Mouse (Mus musculus): ENCODE results near the gene Myo5a. TPM values are rescaled to one million over a fixed set of nuclear protein-coding genes. Genes with fewer than 3 reads are reported as not detected.
A peak's percentile ranks its signal among the peaks of the same experiment; 100 is the strongest.

Myo5a gene
- 14.8 and 16.1 TPM in 2 replicates for polyA plus RNA-seq (2015; fragmentation: Nextera tagmentation; extraction: Ambion mirVana)

DNA sequence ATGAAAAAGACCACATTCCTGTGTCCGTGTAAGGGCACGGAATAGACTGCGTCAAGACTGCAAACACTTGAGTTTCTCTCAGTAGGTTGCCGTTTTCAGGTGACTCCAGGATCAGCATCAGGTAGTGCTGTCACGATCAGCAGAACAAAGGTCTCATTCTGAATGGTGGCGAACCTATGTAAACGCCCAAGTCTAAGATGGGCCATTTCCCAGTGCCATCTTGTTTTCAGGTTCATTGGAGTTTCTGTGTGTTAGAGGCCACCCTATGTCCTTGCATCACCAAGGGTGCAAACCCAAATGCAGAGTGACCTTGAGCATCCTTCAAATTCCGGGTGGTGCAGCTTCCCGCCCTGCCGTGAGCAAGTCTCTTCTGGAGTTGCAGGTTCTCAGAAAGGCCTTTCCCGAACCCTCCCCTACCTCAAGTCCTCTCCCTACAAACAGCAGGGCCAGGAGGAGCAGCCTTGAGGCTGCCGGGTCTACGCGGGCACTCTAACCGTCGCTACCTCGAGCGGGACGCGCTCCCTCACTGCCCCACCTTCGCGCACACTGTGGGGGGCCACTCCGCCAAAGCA lies at the start of gene Myo5a:
Myo5a (plus strand) TSS at position 559 of the 572 bp plus-strand sequence.
- H3K36me3 ChIP-seq: no peaks in the 10 kb centered on the region
- H3K4me1 ChIP-seq: peaks cover 12% of the 10 kb centered on the region
- ATAC-seq (replicated peaks; ENCODE audit: low FRiP score): no peak; the same call in 1 of the 2 replicates
- peak within 1 kb of the TSS; percentile 93 for H3K4me3 ChIP-seq (replicated peaks)
- no peaks in the 10 kb centered on the region for H3K9me3 ChIP-seq (replicated peaks)
- peak within 1 kb of the TSS; percentile 94 for H3K4me2 ChIP-seq
- peak within 1 kb of the TSS; percentile 75 for H3K9ac ChIP-seq
- 23% methylated on average over 23 of the region's 23 CpGs for WGBS
- H3K27me3 ChIP-seq: no peaks in the 10 kb centered on the region
- H3K27ac ChIP-seq: peak within 1 kb of the TSS; percentile 86

- Histone ChIP-seq H3K4me1 (no peaks in the 10 kb centered on the region), H3K4me2 (no peak overlapping the region), H3K27me3 (no peaks in the 10 kb centered on the region), H3K4me3 (replicated peaks) (no peak overlapping the region), H3K9me3 (replicated peaks) (no peaks in the 10 kb centered on the region), H3K36me3 (peaks cover 41% of the 10 kb centered on the region), H3K9ac (no peak overlapping the region), H3K27ac (no peak overlapping the region)
- WGBS: 90% methylated on average over 7 of the region's 7 CpGs
- no peak for ATAC-seq (replicated peaks; ENCODE audit: low FRiP score)
These were observed 48.3 kb upstream of the Myo5a start for GRCm38 (mm10) chr9:75022546-75022945.

- H3K27me3 ChIP-seq: no peaks in the 10 kb centered on the region
- H3K4me3 ChIP-seq (replicated peaks): no peak overlapping the region
- no peak overlapping the region for H3K4me2 ChIP-seq
- WGBS: 59% methylated on average over 5 of the region's 5 CpGs
- H3K9ac ChIP-seq: no peak overlapping the region
- H3K9me3 ChIP-seq (replicated peaks): no peaks in the 10 kb centered on the region
- no peaks in the 10 kb centered on the region for H3K4me1 ChIP-seq
- no peak for ATAC-seq (replicated peaks; ENCODE audit: low FRiP score)
- no peak overlapping the region for H3K27ac ChIP-seq
- H3K36me3 ChIP-seq: peaks cover 38% of the 10 kb centered on the region
These were observed 47.5 kb upstream of the Myo5a start for GRCm38 (mm10) chr9:75023150-75023894.

DNA sequence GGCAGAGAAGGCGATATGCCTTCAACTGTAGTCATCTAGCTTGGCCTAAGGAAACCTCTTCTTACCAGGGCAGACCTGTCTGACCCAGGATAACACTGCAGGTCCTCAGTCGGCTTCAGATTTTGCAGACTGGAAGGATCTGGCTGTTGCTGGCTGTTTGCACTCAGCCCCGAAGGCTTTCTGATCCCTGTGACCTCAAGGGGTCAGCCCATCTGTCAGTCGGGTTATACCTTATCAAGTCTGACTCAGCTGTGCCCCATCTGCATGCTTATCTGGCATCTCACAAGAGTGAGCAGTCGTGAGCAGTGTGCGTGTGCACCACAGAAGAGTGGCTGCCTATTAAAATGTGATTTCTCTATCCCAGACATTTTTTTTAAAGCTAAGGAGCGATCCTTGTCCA lies 46.7 kb upstream of the Myo5a start:
- WGBS: 48% methylated on average over 7 of the region's 7 CpGs
- Histone ChIP-seq H3K9me3 (replicated peaks) (no peaks in the 10 kb centered on the region), H3K4me2 (no peak overlapping the region), H3K4me1 (no peaks in the 10 kb centered on the region), H3K27me3 (no peaks in the 10 kb centered on the region), H3K9ac (no peak overlapping the region), H3K27ac (no peak overlapping the region), H3K4me3 (replicated peaks) (no peak overlapping the region), H3K36me3 (peaks cover 32% of the 10 kb centered on the region)
- no peak for ATAC-seq (replicated peaks; ENCODE audit: low FRiP score)

DNA sequence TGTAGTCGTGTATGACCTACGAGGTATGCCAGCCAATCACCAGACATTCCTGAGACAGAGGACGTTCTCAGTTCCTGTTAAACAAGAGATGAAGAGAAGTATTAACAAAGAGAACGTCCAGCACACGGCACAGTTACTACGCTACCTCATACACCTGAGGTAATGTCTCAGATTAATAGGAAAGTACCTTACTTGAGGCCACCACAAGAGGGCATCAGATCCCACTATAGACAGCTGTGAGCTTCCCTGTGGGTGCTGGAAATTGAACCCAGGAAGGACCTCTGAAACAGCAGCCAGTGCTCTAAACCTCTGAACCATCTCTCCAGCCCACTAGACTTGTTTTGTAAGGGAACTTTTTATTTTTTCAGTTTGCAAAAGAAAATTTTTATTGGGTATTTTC lies 45.1 kb upstream of the Myo5a start:
- 77% methylated on average over 6 of the region's 6 CpGs for WGBS
- no peaks in the 10 kb centered on the region for H3K27me3 ChIP-seq
- H3K27ac ChIP-seq: no peak overlapping the region
- H3K4me2 ChIP-seq: no peak overlapping the region
- no peaks in the 10 kb centered on the region for H3K9me3 ChIP-seq (replicated peaks)
- H3K4me3 ChIP-seq (replicated peaks): no peak overlapping the region
- no peak for ATAC-seq (replicated peaks; ENCODE audit: low FRiP score)
- no peaks in the 10 kb centered on the region for H3K4me1 ChIP-seq
- H3K36me3 ChIP-seq: peaks cover 16% of the 10 kb centered on the region
- no peak overlapping the region for H3K9ac ChIP-seq

DNA sequence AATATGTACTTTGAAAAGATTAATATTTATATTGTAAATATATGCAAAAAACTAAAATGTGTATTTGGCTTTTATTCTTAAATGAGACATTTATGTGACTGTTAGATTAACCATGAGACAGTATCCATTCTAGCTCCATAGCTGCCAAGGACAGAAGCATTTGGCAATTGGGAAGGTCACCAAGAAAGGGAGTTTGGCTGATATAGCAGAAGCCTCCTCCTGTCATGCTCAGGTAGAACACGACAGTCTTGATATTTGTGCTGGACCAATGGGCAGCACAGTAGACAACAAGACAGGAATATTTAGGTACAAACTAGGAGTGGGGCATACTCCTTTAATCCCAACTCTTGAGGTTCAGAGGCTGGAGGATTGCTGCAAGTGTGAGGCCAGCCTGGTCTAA lies 38.4 kb upstream of the Myo5a start:
- no peaks in the 10 kb centered on the region for H3K27me3 ChIP-seq
- ATAC-seq (replicated peaks; ENCODE audit: low FRiP score): no peak
- 87% methylated on average over 1 of the region's 1 CpGs for WGBS
- no peaks in the 10 kb centered on the region for H3K9me3 ChIP-seq (replicated peaks)
- no peak overlapping the region for H3K9ac ChIP-seq
- H3K4me1 ChIP-seq: no peaks in the 10 kb centered on the region
- peaks cover 6% of the 10 kb centered on the region; the same call in 1 of the 2 replicates for H3K36me3 ChIP-seq
- no peak overlapping the region for H3K4me2 ChIP-seq
- H3K4me3 ChIP-seq (replicated peaks): no peak overlapping the region
- no peak overlapping the region for H3K27ac ChIP-seq

GRCm38 (mm10) chr9:75033141-75033540 lies 37.7 kb upstream of the Myo5a start:
- Histone ChIP-seq H3K4me1 (no peaks in the 10 kb centered on the region), H3K4me3 (replicated peaks) (no peak overlapping the region), H3K36me3 (peaks cover 6% of the 10 kb centered on the region; the same call in 1 of the 2 replicates), H3K9me3 (replicated peaks) (no peaks in the 10 kb centered on the region), H3K27ac (no peak overlapping the region), H3K4me2 (no peak overlapping the region), H3K9ac (no peak overlapping the region), H3K27me3 (no peaks in the 10 kb centered on the region)
- no peak for ATAC-seq (replicated peaks; ENCODE audit: low FRiP score)
- WGBS: 64% methylated on average over 7 of the region's 7 CpGs

- Histone ChIP-seq H3K4me2 (no peak overlapping the region), H3K9me3 (replicated peaks) (no peaks in the 10 kb centered on the region), H3K4me1 (peaks cover 9% of the 10 kb centered on the region), H3K9ac (no peak overlapping the region), H3K36me3 (peaks cover 6% of the 10 kb centered on the region; the same call in 1 of the 2 replicates), H3K27ac (no peak overlapping the region), H3K27me3 (no peaks in the 10 kb centered on the region), H3K4me3 (replicated peaks) (no peak overlapping the region)
- no peak for ATAC-seq (replicated peaks; ENCODE audit: low FRiP score)
- 17% methylated on average over 1 of the region's 1 CpGs for WGBS
These were observed 36.1 kb upstream of the Myo5a start for GRCm38 (mm10) chr9:75034691-75035090.

DNA sequence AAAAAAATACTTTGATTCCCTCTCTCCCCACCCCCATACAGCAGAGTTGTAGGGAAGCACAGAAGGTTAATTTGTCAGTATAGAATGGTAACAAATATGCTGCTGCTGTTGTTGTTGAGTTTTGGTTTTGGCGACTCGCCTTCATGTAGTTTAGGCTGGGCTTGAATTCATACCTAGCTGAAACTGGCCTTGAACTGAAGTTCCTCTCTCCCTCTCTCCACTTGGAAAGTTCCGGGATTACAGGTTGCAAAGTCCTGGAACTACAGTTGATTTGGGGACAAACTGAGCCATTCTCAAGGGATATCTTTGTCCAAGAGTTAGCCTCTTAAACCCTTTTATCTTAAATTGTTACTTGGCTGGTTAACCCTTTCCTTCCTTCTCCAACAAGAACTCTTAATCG lies 34.9 kb upstream of the Myo5a start:
- Histone ChIP-seq H3K9me3 (replicated peaks) (no peaks in the 10 kb centered on the region), H3K4me3 (replicated peaks) (no peak overlapping the region), H3K27me3 (no peaks in the 10 kb centered on the region), H3K9ac (no peak overlapping the region), H3K4me1 (peaks cover 12% of the 10 kb centered on the region), H3K27ac (no peak overlapping the region), H3K36me3 (peaks cover 6% of the 10 kb centered on the region; the same call in 1 of the 2 replicates), H3K4me2 (no peak overlapping the region)
- no peak for ATAC-seq (replicated peaks; ENCODE audit: low FRiP score)
- 68% methylated on average over 4 of the region's 4 CpGs for WGBS

GRCm38 (mm10) chr9:75037451-75038356 lies 33.1 kb upstream of the Myo5a start, which contains the start of gene Arpp19:
TSS of gene Arpp19 (plus strand) at chr9:75037614.
- peak within 1 kb of the TSS; percentile 83 for H3K27ac ChIP-seq
- no peaks in the 10 kb centered on the region for H3K27me3 ChIP-seq
- H3K9me3 ChIP-seq (replicated peaks): no peaks in the 10 kb centered on the region
- ATAC-seq (replicated peaks; ENCODE audit: low FRiP score): peak; percentile 95
- peak within 1 kb of the TSS; percentile 98 for H3K4me3 ChIP-seq (replicated peaks)
- peak within 1 kb of the TSS; percentile 92 for H3K9ac ChIP-seq
- under 1% methylated on average over 72 of the region's 73 CpGs for WGBS
- H3K4me2 ChIP-seq: peak within 1 kb of the TSS; percentile 58
- H3K4me1 ChIP-seq: peaks cover 12% of the 10 kb centered on the region
- H3K36me3 ChIP-seq: no peaks in the 10 kb centered on the region

- no peak for ATAC-seq (replicated peaks; ENCODE audit: low FRiP score)
- Histone ChIP-seq H3K4me2 (peak overlapping the region; percentile 58), H3K27me3 (no peaks in the 10 kb centered on the region), H3K4me3 (replicated peaks) (peak overlapping the region; percentile 98), H3K9ac (peak overlapping the region; percentile 92), H3K9me3 (replicated peaks) (no peaks in the 10 kb centered on the region), H3K4me1 (peaks cover 12% of the 10 kb centered on the region), H3K36me3 (peaks cover 5% of the 10 kb centered on the region), H3K27ac (peak overlapping the region; percentile 83; the same call in 1 of the 2 replicates)
- WGBS: under 1% methylated on average over 10 of the region's 10 CpGs
These were observed 32.5 kb upstream of the Myo5a start for GRCm38 (mm10) chr9:75038357-75038688.

DNA sequence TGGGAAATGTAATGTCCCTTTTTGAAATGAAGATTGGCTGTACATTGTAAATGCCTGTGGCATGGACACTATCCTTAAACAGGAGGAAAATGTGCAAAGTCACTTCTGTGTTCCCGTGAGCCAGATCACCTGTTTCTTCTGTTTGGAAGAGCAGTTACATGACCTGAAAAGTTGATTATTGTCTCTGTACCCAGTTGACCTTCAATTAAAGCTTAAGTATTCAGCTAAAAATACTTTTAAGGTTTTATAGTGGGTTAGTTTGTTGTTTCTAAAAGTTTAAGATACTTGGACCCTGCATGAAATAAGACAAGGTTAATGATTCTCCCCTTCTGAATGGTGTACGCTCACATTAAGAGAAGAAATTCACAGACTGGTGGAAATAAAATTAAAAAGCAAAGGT lies 30.2 kb upstream of the Myo5a start:
- no peaks in the 10 kb centered on the region for H3K9me3 ChIP-seq (replicated peaks)
- H3K36me3 ChIP-seq: peaks cover 16% of the 10 kb centered on the region
- H3K27ac ChIP-seq: no peak overlapping the region
- no peak overlapping the region for H3K4me3 ChIP-seq (replicated peaks)
- H3K27me3 ChIP-seq: no peaks in the 10 kb centered on the region
- 75% methylated on average over 2 of the region's 2 CpGs for WGBS
- no peak overlapping the region for H3K9ac ChIP-seq
- H3K4me1 ChIP-seq: peaks cover 12% of the 10 kb centered on the region
- no peak for ATAC-seq (replicated peaks; ENCODE audit: low FRiP score)
- H3K4me2 ChIP-seq: no peak overlapping the region

Measured in kidney, embryonic 15.5 days (tissue).